In genomic region chr2:135875549-135875948, GRCm38 (mm10) we compare ENCODE assay signal across 12 mouse cellular contexts.
A peak's percentile ranks its signal among the peaks of the same experiment; 100 is the strongest.
DNase-seq lines count a peak whose midpoint lies in the region; ATAC-seq lines count a peak whose summit lies in the region.
"Had no signal": no experiment of that assay in that cellular context is flagged by ENCODE, and none has a peak within 500 bp of the region (broad histone marks: within the 10 kb centered on the region; RNA-seq: fewer than 3 reads in every experiment).

No protein-coding gene starts in this region.

- no peaks in the 10 kb centered on the region for H3K36me3 ChIP-seq in liver, embryonic 12.5 days

- H3K9me3 ChIP-seq in liver, embryonic 12.5 days (replicated peaks): no peaks in the 10 kb centered on the region
- H3K9me3 ChIP-seq: forebrain, embryonic 13.5 days had no signal

- H3K27ac ChIP-seq in liver, embryonic 12.5 days: no peak overlapping the region
- H3K27ac ChIP-seq: forebrain, embryonic 13.5 days; kidney, postnatal 0 days; macrophage had no signal

- H3K9ac ChIP-seq in liver, embryonic 12.5 days: no peak overlapping the region
- H3K9ac ChIP-seq: forebrain, embryonic 13.5 days had no signal

- WGBS in liver, embryonic 12.5 days (ENCODE audit: insufficient replicate concordance): 72% methylated on average over 6 of the region's 6 CpGs

- no peak for ATAC-seq in CD4-positive, CD25-positive, alpha-beta regulatory T cell, adult 4 months
- no peak for ATAC-seq in liver, embryonic 12.5 days
- ATAC-seq: forebrain, embryonic 13.5 days had no signal

- H3K4me3 ChIP-seq in liver, embryonic 12.5 days: no peak overlapping the region
- H3K4me3 ChIP-seq: forebrain, embryonic 13.5 days had no signal

- H3K27me3 ChIP-seq in liver, embryonic 12.5 days (replicated peaks): no peaks in the 10 kb centered on the region
- H3K27me3 ChIP-seq: forebrain, embryonic 13.5 days had no signal

- H3K4me1 ChIP-seq in liver, embryonic 12.5 days: peaks cover 13% of the 10 kb centered on the region

- H3K4me2 ChIP-seq in liver, embryonic 12.5 days: no peak overlapping the region
- H3K4me2 ChIP-seq: forebrain, embryonic 13.5 days had no signal

- peak; percentile 11 to 12 for DNase-seq in frontal cortex, postnatal 25 days (ENCODE audit: low spot score in 2 of 2)
- no peak for DNase-seq in frontal cortex, postnatal 36 days (ENCODE audit: low spot score in 2 of 2)
- DNase-seq in right cerebral cortex, postnatal 10 days (ENCODE audit: low spot score in 2 of 2): peak; percentile 28 to 33
- DNase-seq in right cerebral cortex, postnatal 25 days: no peak
- DNase-seq in layer of hippocampus, adult 8-10 months (ENCODE audit: low spot score in 2 of 2): peak; percentile 65 to 67
- no peak for DNase-seq in cerebellum, adult 9-11 months
- DNase-seq: cerebellum, adult 8-10 months had no signal

Comparison
In these comparisons a context has a peak if more than half of its experiments do, and no peak if none do; other contexts are left out.
1. DNase-seq: peak in frontal cortex, postnatal 25 days (2 of 2), right cerebral cortex, postnatal 10 days (2 of 2) and layer of hippocampus, adult 8-10 months (2 of 2); none in frontal cortex, postnatal 36 days (0 of 2), right cerebral cortex, postnatal 25 days (single experiment) and cerebellum, adult 9-11 months (single experiment).